Mouse (Mus musculus) cerebellum, adult 2 months (tissue): Measurements from ENCODE around the gene 4930562C15Rik.

ENCODE experiments used
- CTCF ChIP-seq: fragments of 200-500 bp; IDR thresholded peaks from 2 replicates; pipeline ENCODE4 v1.5.1; 2011; ENCODE audit warnings: low read depth, mild to moderate bottlenecking, control low read depth, low read length, moderate library complexity, borderline replicate concordance; ENCODE audit not compliant: insufficient read depth
- POLR2A ChIP-seq: fragments of 200-500 bp; IDR thresholded peaks from 2 replicates; pipeline ENCODE4 v1.6.1; 2011; ENCODE audit warnings: low read length, control low read depth, borderline replicate concordance; ENCODE audit not compliant: insufficient read depth

- TF ChIP-seq POLR2A (no peak), CTCF (no peak)
Measured at GRCm38 (mm10) chr16:4839552-4839951, 4.3 kb downstream of the 4930562C15Rik start.
